Mouse (Mus musculus) ovary, adult 18-20 months (tissue): ENCODE measurements around the gene Fbxo21.
A peak's percentile ranks its signal among the peaks of the same experiment; 100 is the strongest.

Experiments
- DNase-seq: peaks from one replicate; pipeline ENCODE4 v3.0.0; 2022; ENCODE audit warnings: low spot score, mixed read lengths

Fbxo21 gene

GRCm38 (mm10) chr5:117976657-117977500 is at the start of gene Fbxo21:
Gene Fbxo21, plus strand, starts transcription at chr5:117976730.
- DNase-seq = peak; percentile 94

GRCm38 (mm10) chr5:117928553-117928952 is 48.0 kb upstream of the Fbxo21 start:
- no peak for DNase-seq

- DNase-seq = no peak
Observed at GRCm38 (mm10) chr5:117932222-117932621, 44.3 kb upstream of the Fbxo21 start.

- DNase-seq = peak; percentile 38
Observed at GRCm38 (mm10) chr5:117932862-117933261, 43.7 kb upstream of the Fbxo21 start.

GRCm38 (mm10) chr5:117936346-117936745 is 40.2 kb upstream of the Fbxo21 start:
- DNase-seq = no peak

GRCm38 (mm10) chr5:117937186-117937585 is 39.3 kb upstream of the Fbxo21 start:
- DNase-seq = no peak

- no peak for DNase-seq
Observed at GRCm38 (mm10) chr5:117938182-117938581, 38.3 kb upstream of the Fbxo21 start.

GRCm38 (mm10) chr5:117939402-117939801 is 37.1 kb upstream of the Fbxo21 start:
- DNase-seq = no peak

GRCm38 (mm10) chr5:117941552-117941951 is 35.0 kb upstream of the Fbxo21 start:
- no peak for DNase-seq

GRCm38 (mm10) chr5:117946605-117947004 is 29.9 kb upstream of the Fbxo21 start:
- DNase-seq = no peak

- no peak for DNase-seq
Observed at GRCm38 (mm10) chr5:117949393-117949792, 27.1 kb upstream of the Fbxo21 start.

- DNase-seq = no peak
Observed at GRCm38 (mm10) chr5:117953893-117954292, 22.6 kb upstream of the Fbxo21 start.

- DNase-seq = no peak
Observed at GRCm38 (mm10) chr5:117954429-117954828, 22.1 kb upstream of the Fbxo21 start.

- DNase-seq = no peak
Observed at GRCm38 (mm10) chr5:117955675-117956420, 20.7 kb upstream of the Fbxo21 start.

- no peak for DNase-seq
Observed at GRCm38 (mm10) chr5:117964750-117965149, 11.8 kb upstream of the Fbxo21 start.

- DNase-seq = no peak
Observed at GRCm38 (mm10) chr5:117966956-117967355, 9.6 kb upstream of the Fbxo21 start.

GRCm38 (mm10) chr5:117967659-117968069 is 8.9 kb upstream of the Fbxo21 start:
- no peak for DNase-seq

GRCm38 (mm10) chr5:117969681-117970427 is 6.7 kb upstream of the Fbxo21 start:
- no peak for DNase-seq

- DNase-seq = no peak
Observed at GRCm38 (mm10) chr5:117976263-117976656, 270 bp upstream of the Fbxo21 start.

- DNase-seq = no peak
Observed at GRCm38 (mm10) chr5:117977501-117978158, 1.1 kb downstream of the Fbxo21 start.

- DNase-seq = no peak
Observed at GRCm38 (mm10) chr5:117978159-117978697, 1.7 kb downstream of the Fbxo21 start.

GRCm38 (mm10) chr5:117979082-117979481 is 2.6 kb downstream of the Fbxo21 start:
- DNase-seq = no peak
